Comparison of ENCODE assay signal across 8 mouse cellular contexts in genomic region chr8:70765329-70765728, GRCm38 (mm10). TPM values are rescaled to one million over a fixed set of nuclear protein-coding genes. Genes with fewer than 3 reads are reported as not detected.
A peak's percentile ranks its signal among the peaks of the same experiment; 100 is the strongest.
DNase-seq lines count a peak whose midpoint lies in the region; ATAC-seq and TF ChIP-seq lines count a peak whose summit lies in the region.
"Had no signal": no experiment of that assay in that cellular context is flagged by ENCODE, and none has a peak within 500 bp of the region (broad histone marks: within the 10 kb centered on the region; RNA-seq: fewer than 3 reads in every experiment).

No protein-coding gene starts in this region.

- ATAC-seq in lung, embryonic 14.5 days (ENCODE audit: insufficient read depth), result no peak
- no peak for ATAC-seq in embryonic facial prominence, embryonic 11.5 days (replicated peaks; ENCODE audit: insufficient number of reproducible peaks, low FRiP score, low TSS enrichment, low read depth)
- no peak for ATAC-seq in intestine, embryonic 14.5 days (replicated peaks; ENCODE audit: low FRiP score, low TSS enrichment, low read depth)
- no peak for ATAC-seq in neural tube, embryonic 12.5 days (ENCODE audit: low FRiP score, low read depth)

- H3K36me3 ChIP-seq in lung, embryonic 14.5 days (ENCODE audit: insufficient read depth), result peaks cover 31% of the 10 kb centered on the region
- peaks cover 8% of the 10 kb centered on the region for H3K36me3 ChIP-seq in embryonic facial prominence, embryonic 11.5 days (replicated peaks; ENCODE audit: control insufficient read depth, insufficient read depth, low read depth, low read length)
- peaks cover 33% of the 10 kb centered on the region for H3K36me3 ChIP-seq in intestine, embryonic 14.5 days (ENCODE audit: control insufficient read depth, insufficient read depth, low read length)
- peaks cover 26% of the 10 kb centered on the region for H3K36me3 ChIP-seq in neural tube, embryonic 12.5 days

- H3K4me3 ChIP-seq in lung, embryonic 14.5 days (ENCODE audit: low read depth, low read length), result peak overlapping the region; percentile 49
- H3K4me3 ChIP-seq in embryonic facial prominence, embryonic 11.5 days (ENCODE audit: low read depth, low read length), result no peak overlapping the region; the same call in 1 of the 2 replicates
- H3K4me3 ChIP-seq in intestine, embryonic 14.5 days (ENCODE audit: low read depth, low read length), result peak overlapping the region; percentile 44
- no peak overlapping the region for H3K4me3 ChIP-seq in neural tube, embryonic 12.5 days

- H3K9me3 ChIP-seq in lung, embryonic 14.5 days (ENCODE audit: low read depth, low read length), result no peaks in the 10 kb centered on the region
- no peaks in the 10 kb centered on the region for H3K9me3 ChIP-seq in embryonic facial prominence, embryonic 11.5 days (replicated peaks; ENCODE audit: control insufficient read depth, low read length)
- H3K9me3 ChIP-seq in intestine, embryonic 14.5 days (ENCODE audit: control insufficient read depth, low read length), result no peaks in the 10 kb centered on the region
- no peaks in the 10 kb centered on the region for H3K9me3 ChIP-seq in neural tube, embryonic 12.5 days

- TF ChIP-seq CTCF in lung, embryonic 14.5 days (IDR thresholded peaks at IDR 0.05; ENCODE audit: low read depth), result no peak

- H3K4me1 ChIP-seq in lung, embryonic 14.5 days (ENCODE audit: insufficient read depth), result no peaks in the 10 kb centered on the region
- H3K4me1 ChIP-seq in embryonic facial prominence, embryonic 11.5 days (ENCODE audit: control insufficient read depth, insufficient read depth, low read length), result peaks cover 3% of the 10 kb centered on the region
- H3K4me1 ChIP-seq in intestine, embryonic 14.5 days (replicated peaks; ENCODE audit: control insufficient read depth, insufficient read depth, low read length), result peaks cover 23% of the 10 kb centered on the region
- H3K4me1 ChIP-seq in neural tube, embryonic 12.5 days, result peaks cover 19% of the 10 kb centered on the region

- DNase-seq in lung, embryonic 14.5 days, result no peak
- no peak for DNase-seq in lung, postnatal 10 days
- no peak for DNase-seq in embryonic facial prominence, embryonic 11.5 days (ENCODE audit: low spot score)
- DNase-seq in intestine, embryonic 14.5 days (ENCODE audit: low spot score), result no peak
- no peak for DNase-seq in T-cell, adult 2 months (ENCODE audit: low spot score)
- no peak for DNase-seq in adrenal gland, postnatal 4 days (ENCODE audit: low spot score in 2 of 2)
- DNase-seq: adrenal gland, adult 8-10 months had no signal

- H3K4me2 ChIP-seq in lung, embryonic 14.5 days, result peak overlapping the region; percentile 83
- H3K4me2 ChIP-seq in embryonic facial prominence, embryonic 11.5 days (ENCODE audit: low read depth, low read length), result peak overlapping the region; percentile 78
- peak overlapping the region; percentile 79 for H3K4me2 ChIP-seq in intestine, embryonic 14.5 days (ENCODE audit: low read length)
- peak overlapping the region; percentile 59 for H3K4me2 ChIP-seq in neural tube, embryonic 12.5 days (replicated peaks)

- 68% methylated on average over 9 of the region's 9 CpGs for whole genome bisulfite sequencing in lung, embryonic 14.5 days
- 82% methylated on average over 9 of the region's 9 CpGs for WGBS in embryonic facial prominence, embryonic 11.5 days
- WGBS in intestine, embryonic 14.5 days, result 74% methylated on average over 9 of the region's 9 CpGs
- WGBS in neural tube, embryonic 12.5 days, result 81% methylated on average over 9 of the region's 9 CpGs

- H3K9ac ChIP-seq in lung, embryonic 14.5 days, result peak overlapping the region; percentile 58
- no peak overlapping the region; the same call in 1 of the 2 replicates for H3K9ac ChIP-seq in embryonic facial prominence, embryonic 11.5 days (replicated peaks; ENCODE audit: low read length)
- peak overlapping the region; percentile 54 for H3K9ac ChIP-seq in intestine, embryonic 14.5 days (ENCODE audit: low read length)
- no peak overlapping the region for H3K9ac ChIP-seq in neural tube, embryonic 12.5 days

- H3K27ac ChIP-seq in lung, embryonic 14.5 days (ENCODE audit: low read depth), result no peak overlapping the region
- no peak overlapping the region for H3K27ac ChIP-seq in embryonic facial prominence, embryonic 11.5 days (replicated peaks; ENCODE audit: low read depth, low read length)
- H3K27ac ChIP-seq in intestine, embryonic 14.5 days (ENCODE audit: low read depth), result 0 out of 2 replicates have a peak overlapping the region, but pooled peaks have one; percentile 47
- no peak overlapping the region for H3K27ac ChIP-seq in neural tube, embryonic 12.5 days

- H3K27me3 ChIP-seq in lung, embryonic 14.5 days (ENCODE audit: insufficient read depth, low read length), result no peaks in the 10 kb centered on the region
- no peaks in the 10 kb centered on the region for H3K27me3 ChIP-seq in embryonic facial prominence, embryonic 11.5 days (ENCODE audit: control insufficient read depth, insufficient read depth, low read length)
- no peaks in the 10 kb centered on the region for H3K27me3 ChIP-seq in intestine, embryonic 14.5 days (replicated peaks; ENCODE audit: control insufficient read depth, insufficient read depth, low read length)
- peaks cover 2% of the 10 kb centered on the region; the same call in 1 of the 2 replicates for H3K27me3 ChIP-seq in neural tube, embryonic 12.5 days (replicated peaks)

RNA-seq across cellular contexts. Expression of gene Mpv17l2, which starts 4.6 kb away (rescaled TPM):
- 27.9 and 29.4 TPM in 2 replicates for polyA plus RNA-seq in lung, embryonic 14.5 days (2014; fragmentation: Nextera tagmentation; extraction: Ambion mirVana)
- 25.8 and 33.5 TPM in 2 replicates for polyA plus RNA-seq in embryonic facial prominence, embryonic 11.5 days (2014; fragmentation: Nextera tagmentation; extraction: Ambion mirVana)
- polyA plus RNA-seq in intestine, embryonic 14.5 days (2014; fragmentation: Nextera tagmentation; extraction: Ambion mirVana), result 58.6 and 59.9 TPM in 2 replicates
- polyA plus RNA-seq in neural tube, embryonic 12.5 days (2016; fragmentation: Nextera tagmentation; extraction: Ambion mirVana), result 45.0 and 51.2 TPM in 2 replicates
- total RNA-seq in adrenal gland, postnatal 4 days (2021), result 100 to 1,000 TPM in 1 of 2 experiments, 10 to 100 TPM in 1; 93.1 to 109 TPM

RNA-seq across cellular contexts. Expression of gene Rab3a, which starts 10.8 kb away (rescaled TPM):
- 10.5 and 12.0 TPM in 2 replicates for polyA plus RNA-seq in lung, embryonic 14.5 days (2014; fragmentation: Nextera tagmentation; extraction: Ambion mirVana)
- polyA plus RNA-seq in embryonic facial prominence, embryonic 11.5 days (2014; fragmentation: Nextera tagmentation; extraction: Ambion mirVana), result 24.8 and 31.6 TPM in 2 replicates
- polyA plus RNA-seq in intestine, embryonic 14.5 days (2014; fragmentation: Nextera tagmentation; extraction: Ambion mirVana), result 27.7 and 28.6 TPM in 2 replicates
- polyA plus RNA-seq in neural tube, embryonic 12.5 days (2016; fragmentation: Nextera tagmentation; extraction: Ambion mirVana), result 184 and 199 TPM in 2 replicates
- total RNA-seq in adrenal gland, postnatal 4 days (2021), result 10 to 100 TPM; 58.9 to 59.7 TPM

RNA-seq across cellular contexts. Expression of gene Pik3r2, which starts 11.2 kb away (rescaled TPM):
- polyA plus RNA-seq in lung, embryonic 14.5 days (2014; fragmentation: Nextera tagmentation; extraction: Ambion mirVana), result 46.5 and 52.4 TPM in 2 replicates
- 30.1 and 33.4 TPM in 2 replicates for polyA plus RNA-seq in embryonic facial prominence, embryonic 11.5 days (2014; fragmentation: Nextera tagmentation; extraction: Ambion mirVana)
- polyA plus RNA-seq in intestine, embryonic 14.5 days (2014; fragmentation: Nextera tagmentation; extraction: Ambion mirVana), result 40.7 and 47.3 TPM in 2 replicates
- 84.0 and 84.6 TPM in 2 replicates for polyA plus RNA-seq in neural tube, embryonic 12.5 days (2016; fragmentation: Nextera tagmentation; extraction: Ambion mirVana)
- 10 to 100 TPM; 72.0 to 78.8 TPM for total RNA-seq in adrenal gland, postnatal 4 days (2021)

RNA-seq across cellular contexts. Expression of gene Mast3, which starts 39.5 kb away (rescaled TPM):
- polyA plus RNA-seq in lung, embryonic 14.5 days (2014; fragmentation: Nextera tagmentation; extraction: Ambion mirVana), result 16.1 and 18.0 TPM in 2 replicates
- polyA plus RNA-seq in embryonic facial prominence, embryonic 11.5 days (2014; fragmentation: Nextera tagmentation; extraction: Ambion mirVana), result 8.3 and 9.7 TPM in 2 replicates
- 13.1 and 16.7 TPM in 2 replicates for polyA plus RNA-seq in intestine, embryonic 14.5 days (2014; fragmentation: Nextera tagmentation; extraction: Ambion mirVana)
- 15.9 and 17.4 TPM in 2 replicates for polyA plus RNA-seq in neural tube, embryonic 12.5 days (2016; fragmentation: Nextera tagmentation; extraction: Ambion mirVana)
- total RNA-seq in adrenal gland, postnatal 4 days (2021), result 10 to 100 TPM; 34.5 to 40.9 TPM

RNA-seq across cellular contexts. Expression of gene Pde4c, which starts 41.8 kb away (rescaled TPM):
- 0.17 and 0.23 TPM in 2 replicates for polyA plus RNA-seq in lung, embryonic 14.5 days (2014; fragmentation: Nextera tagmentation; extraction: Ambion mirVana)
- polyA plus RNA-seq in embryonic facial prominence, embryonic 11.5 days (2014; fragmentation: Nextera tagmentation; extraction: Ambion mirVana), result 0.06 and 0.20 TPM in 2 replicates
- polyA plus RNA-seq in intestine, embryonic 14.5 days (2014; fragmentation: Nextera tagmentation; extraction: Ambion mirVana), result 0.39 and 0.42 TPM in 2 replicates
- 0.19 and 0.41 TPM in 2 replicates for polyA plus RNA-seq in neural tube, embryonic 12.5 days (2016; fragmentation: Nextera tagmentation; extraction: Ambion mirVana)
- total RNA-seq in adrenal gland, postnatal 4 days (2021), result 1 to 10 TPM; 2.2 to 5.6 TPM

Comparison
In these comparisons a context has a peak if more than half of its experiments do, and no peak if none do; other contexts are left out.
1. H3K4me3 ChIP-seq: peak in lung, embryonic 14.5 days (single experiment) and intestine, embryonic 14.5 days (single experiment); none in embryonic facial prominence, embryonic 11.5 days (single experiment) and neural tube, embryonic 12.5 days (single experiment).
2. H3K9ac ChIP-seq: peak in lung, embryonic 14.5 days (single experiment) and intestine, embryonic 14.5 days (single experiment); none in embryonic facial prominence, embryonic 11.5 days (single experiment) and neural tube, embryonic 12.5 days (single experiment).
3. Peak in every context shown above with its lines, with median percentiles within 50 percentile points of each other: H3K4me2 ChIP-seq.